8 mouse cellular contexts compared by ENCODE assay signal in genomic region chr17:46725273-46725672, GRCm38 (mm10). TPM values are rescaled to one million over a fixed set of nuclear protein-coding genes. Genes with fewer than 3 reads are reported as not detected.
DNase-seq lines count a peak whose midpoint lies in the region; ATAC-seq and TF ChIP-seq lines count a peak whose summit lies in the region.

No protein-coding gene starts in this region.

- peak; percentile 34; the same call in 1 of the 2 replicates for TF ChIP-seq CTCF in testis, adult 2 months (IDR thresholded peaks at IDR 0.05; ENCODE audit: control insufficient read depth, insufficient read depth, insufficient replicate concordance, low read depth, low read length)

- H3K4me2 ChIP-seq in forebrain, embryonic 11.5 days (ENCODE audit: low read depth, low read length, severe bottlenecking), result no peak overlapping the region
- no peak overlapping the region for H3K4me2 ChIP-seq in forebrain, embryonic 15.5 days (replicated peaks)

- no peaks in the 10 kb centered on the region for H3K36me3 ChIP-seq in forebrain, embryonic 11.5 days (ENCODE audit: control insufficient read depth, insufficient read depth, low read length)
- peaks cover 16% of the 10 kb centered on the region; the same call in 1 of the 2 replicates for H3K36me3 ChIP-seq in forebrain, embryonic 15.5 days
- H3K36me3 ChIP-seq in testis, adult 2 months (ENCODE audit: control insufficient read depth, insufficient read depth, low read length), result no peaks in the 10 kb centered on the region; the same call in 1 of the 2 replicates

- no peak overlapping the region for H3K4me3 ChIP-seq in forebrain, embryonic 11.5 days (ENCODE audit: low read depth, low read length)
- H3K4me3 ChIP-seq in forebrain, embryonic 15.5 days, result no peak overlapping the region
- H3K4me3 ChIP-seq in testis, adult 2 months (ENCODE audit: control insufficient read depth, low read depth, low read length), result no peak overlapping the region

- peak; percentile 74 for DNase-seq in forebrain, embryonic 11.5 days (ENCODE audit: low spot score)
- no peak for DNase-seq in testis, postnatal 14 days (ENCODE audit: low spot score)
- DNase-seq in natural killer cell, adult 2 months (ENCODE audit: low spot score in 2 of 2), result peak; percentile 44 to 46
- DNase-seq in left cerebral cortex, adult 9 months (ENCODE audit: low spot score in 2 of 2), result no peak
- no peak for DNase-seq in frontal cortex, postnatal 36 days (ENCODE audit: low spot score in 2 of 2)

- no peak for TF ChIP-seq POLR2A in testis, adult 2 months (IDR thresholded peaks at IDR 0.05; ENCODE audit: control insufficient read depth, low read depth, low read length)

- no peaks in the 10 kb centered on the region for H3K9me3 ChIP-seq in forebrain, embryonic 11.5 days (ENCODE audit: control insufficient read depth, low read length)
- H3K9me3 ChIP-seq in forebrain, embryonic 15.5 days, result no peaks in the 10 kb centered on the region

- no peak overlapping the region for H3K9ac ChIP-seq in forebrain, embryonic 11.5 days (ENCODE audit: low read length)
- H3K9ac ChIP-seq in forebrain, embryonic 15.5 days (replicated peaks), result no peak overlapping the region

- no peak overlapping the region for H3K27ac ChIP-seq in forebrain, embryonic 11.5 days (ENCODE audit: low read depth, low read length)
- no peak overlapping the region for H3K27ac ChIP-seq in forebrain, embryonic 15.5 days (replicated peaks)
- H3K27ac ChIP-seq in testis, adult 2 months (ENCODE audit: control insufficient read depth, insufficient read depth, low read depth, low read length), result no peak overlapping the region

- 44% methylated on average over 9 of the region's 9 CpGs for WGBS in forebrain, embryonic 11.5 days
- 47% methylated on average over 9 of the region's 9 CpGs for whole genome bisulfite sequencing in forebrain, embryonic 15.5 days

- no peaks in the 10 kb centered on the region for H3K4me1 ChIP-seq in forebrain, embryonic 11.5 days (replicated peaks; ENCODE audit: control insufficient read depth, insufficient read depth, low read length)
- H3K4me1 ChIP-seq in forebrain, embryonic 15.5 days, result 0 out of 2 replicates have a peak, but pooled peaks cover 5% of the 10 kb centered on the region
- H3K4me1 ChIP-seq in testis, adult 2 months (ENCODE audit: control insufficient read depth, insufficient read depth, low read length), result peaks cover 8% of the 10 kb centered on the region

- H3K27me3 ChIP-seq in forebrain, embryonic 11.5 days (ENCODE audit: control insufficient read depth, insufficient read depth, low read length), result peaks cover 6% of the 10 kb centered on the region
- peaks cover 7% of the 10 kb centered on the region; the same call in 1 of the 2 replicates for H3K27me3 ChIP-seq in forebrain, embryonic 15.5 days
- H3K27me3 ChIP-seq in testis, adult 2 months (ENCODE audit: control insufficient read depth, insufficient read depth, low read length), result no peaks in the 10 kb centered on the region

- ATAC-seq in forebrain, embryonic 11.5 days (replicated peaks; ENCODE audit: low FRiP score), result peak; percentile 43; the same call in 1 of the 2 replicates
- ATAC-seq in forebrain, embryonic 15.5 days (replicated peaks), result no peak
- ATAC-seq in granulocyte monocyte progenitor cell, adult 5-6 weeks (replicated peaks; ENCODE audit: poor library complexity, severe bottlenecking), result peak; percentile 31

RNA-seq across cellular contexts. Expression of gene Gnmt, which starts 3.7 kb away (rescaled TPM):
- 0.36 and 0.80 TPM in 2 replicates for polyA plus RNA-seq in forebrain, embryonic 11.5 days (2014; fragmentation: Nextera tagmentation; extraction: Ambion mirVana)
- 0.89 and 0.95 TPM in 2 replicates for polyA plus RNA-seq in forebrain, embryonic 15.5 days (2015; fragmentation: Nextera tagmentation; extraction: Ambion mirVana)
- polyA plus RNA-seq in testis, adult 2 months (2012; rRNA removed), result 2.3 and 3.7 TPM in 2 replicates
- 1.1 TPM in 1 of 2 replicates, not detected in the other for total RNA-seq in granulocyte monocyte progenitor cell, adult 5-6 weeks (2014; fragmentation: Nextera tagmentation)
- 1.0 TPM in 1 of 2 replicates, not detected in the other for total RNA-seq in granulocyte monocyte progenitor cell, adult 5-6 weeks (2017)

RNA-seq across cellular contexts. Expression of gene Pex6, which starts 14.0 kb away (rescaled TPM):
- 21.4 and 22.7 TPM in 2 replicates for polyA plus RNA-seq in forebrain, embryonic 11.5 days (2014; fragmentation: Nextera tagmentation; extraction: Ambion mirVana)
- polyA plus RNA-seq in forebrain, embryonic 15.5 days (2015; fragmentation: Nextera tagmentation; extraction: Ambion mirVana), result 25.2 and 27.9 TPM in 2 replicates
- polyA plus RNA-seq in testis, adult 2 months (2012; rRNA removed), result 43.4 and 43.9 TPM in 2 replicates
- total RNA-seq in granulocyte monocyte progenitor cell, adult 5-6 weeks (2014; fragmentation: Nextera tagmentation), result 9.7 and 22.9 TPM in 2 replicates
- 11.3 and 13.2 TPM in 2 replicates for total RNA-seq in granulocyte monocyte progenitor cell, adult 5-6 weeks (2017)

RNA-seq across cellular contexts. Expression of gene Ppp2r5d, which starts 20.4 kb away (rescaled TPM):
- polyA plus RNA-seq in forebrain, embryonic 11.5 days (2014; fragmentation: Nextera tagmentation; extraction: Ambion mirVana), result 140 TPM in 2 replicates
- 88.0 and 93.4 TPM in 2 replicates for polyA plus RNA-seq in forebrain, embryonic 15.5 days (2015; fragmentation: Nextera tagmentation; extraction: Ambion mirVana)
- polyA plus RNA-seq in testis, adult 2 months (2012; rRNA removed), result 12.4 and 12.9 TPM in 2 replicates
- total RNA-seq in granulocyte monocyte progenitor cell, adult 5-6 weeks (2014; fragmentation: Nextera tagmentation), result 48.7 and 49.3 TPM in 2 replicates
- total RNA-seq in granulocyte monocyte progenitor cell, adult 5-6 weeks (2017), result 45.9 and 57.1 TPM in 2 replicates

RNA-seq across cellular contexts. Expression of gene Cnpy3, which starts 26.7 kb away (rescaled TPM):
- 61.2 and 61.8 TPM in 2 replicates for polyA plus RNA-seq in forebrain, embryonic 11.5 days (2014; fragmentation: Nextera tagmentation; extraction: Ambion mirVana)
- 66.4 and 69.1 TPM in 2 replicates for polyA plus RNA-seq in forebrain, embryonic 15.5 days (2015; fragmentation: Nextera tagmentation; extraction: Ambion mirVana)
- polyA plus RNA-seq in testis, adult 2 months (2012; rRNA removed), result 18.9 and 20.6 TPM in 2 replicates
- 68.6 and 80.8 TPM in 2 replicates for total RNA-seq in granulocyte monocyte progenitor cell, adult 5-6 weeks (2014; fragmentation: Nextera tagmentation)
- 100 and 121 TPM in 2 replicates for total RNA-seq in granulocyte monocyte progenitor cell, adult 5-6 weeks (2017)

RNA-seq across cellular contexts. Expression of gene Ptcra, which starts 38.2 kb away (rescaled TPM):
- polyA plus RNA-seq in forebrain, embryonic 11.5 days (2014; fragmentation: Nextera tagmentation; extraction: Ambion mirVana), result 0.35 and 0.44 TPM in 2 replicates
- 0.19 and 0.27 TPM in 2 replicates for polyA plus RNA-seq in forebrain, embryonic 15.5 days (2015; fragmentation: Nextera tagmentation; extraction: Ambion mirVana)
- polyA plus RNA-seq in testis, adult 2 months (2012; rRNA removed), result 0.18 and 0.23 TPM in 2 replicates
- total RNA-seq in granulocyte monocyte progenitor cell, adult 5-6 weeks (2014; fragmentation: Nextera tagmentation), result 1.3 TPM in 1 of 2 replicates, not detected in the other
- not detected in 2 replicates for total RNA-seq in granulocyte monocyte progenitor cell, adult 5-6 weeks (2017)

Comparison
In these comparisons a context has a peak if more than half of its experiments do, and no peak if none do; other contexts are left out.
1. DNase-seq: peak in forebrain, embryonic 11.5 days (single experiment) and natural killer cell, adult 2 months (2 of 2); none in testis, postnatal 14 days (single experiment), left cerebral cortex, adult 9 months (0 of 2) and frontal cortex, postnatal 36 days (0 of 2).